Mouse (Mus musculus) layer of hippocampus, postnatal 36 days (tissue): ENCODE measurements at regions not wholly inside any gene's neighbourhood (a gene's known extent, or its start where the extent isn't known, plus 50 kb on each side); places are given as distances from the start of the nearest gene placed in this dataset.

Source experiments
- DNase-seq, 2 experiments: peaks; one replicate each; pipeline ENCODE4 v3.0.0; 2022

- DNase-seq, result no peak
Measured at GRCm38 (mm10) chr1:193625101-193625956, 255.2 kb upstream of the Camk1g start.

GRCm38 (mm10) chr1:193623571-193623970, 253.5 kb upstream of the Camk1g start:
- DNase-seq, result no peak

- no peak for DNase-seq
Measured at GRCm38 (mm10) chr1:193618250-193618649, 248.2 kb upstream of the Camk1g start.

- DNase-seq, result no peak
Measured at GRCm38 (mm10) chr1:193610471-193610870, 240.4 kb upstream of the Camk1g start.

- peak; percentile 31 to 54 for DNase-seq
Measured at GRCm38 (mm10) chr1:193599895-193600294, 229.8 kb upstream of the Camk1g start.

- DNase-seq, result no peak
Measured at GRCm38 (mm10) chr1:193599163-193599562, 229.1 kb upstream of the Camk1g start.

GRCm38 (mm10) chr1:193590301-193590829, 220.3 kb upstream of the Camk1g start:
- DNase-seq, result no peak

GRCm38 (mm10) chr1:193588477-193589464, 218.7 kb upstream of the Camk1g start:
- DNase-seq, result peak; percentile 47 to 51

GRCm38 (mm10) chr1:193587317-193587716, 217.2 kb upstream of the Camk1g start:
- no peak for DNase-seq

- DNase-seq, result peak; percentile 63
Measured at GRCm38 (mm10) chr1:193586896-193587295, 216.8 kb upstream of the Camk1g start.

- no peak for DNase-seq
Measured at GRCm38 (mm10) chr1:193583791-193584190, 213.7 kb upstream of the Camk1g start.

GRCm38 (mm10) chr1:193580393-193580792, 210.3 kb upstream of the Camk1g start:
- no peak for DNase-seq

GRCm38 (mm10) chr1:193579671-193580070, 209.6 kb upstream of the Camk1g start:
- no peak for DNase-seq

GRCm38 (mm10) chr1:193578661-193579175, 208.6 kb upstream of the Camk1g start:
- DNase-seq, result no peak

GRCm38 (mm10) chr1:193577821-193578220, 207.7 kb upstream of the Camk1g start:
- DNase-seq, result no peak

- peak; percentile 84 to 88 for DNase-seq
Measured at GRCm38 (mm10) chr1:193575986-193576713, 206.1 kb upstream of the Camk1g start.

GRCm38 (mm10) chr1:193572827-193573226, 202.7 kb upstream of the Camk1g start:
- no peak for DNase-seq

GRCm38 (mm10) chr1:193572411-193572810, 202.3 kb upstream of the Camk1g start:
- no peak for DNase-seq

GRCm38 (mm10) chr1:193571088-193571487, 201.0 kb upstream of the Camk1g start:
- DNase-seq, result no peak

- DNase-seq, result no peak
Measured at GRCm38 (mm10) chr1:193568586-193569174, 198.6 kb upstream of the Camk1g start.

- DNase-seq, result no peak
Measured at GRCm38 (mm10) chr1:193567217-193567616, 197.1 kb upstream of the Camk1g start.
